Comparison of ENCODE assay signal across 24 mouse cellular contexts in the genomic region with DNA sequence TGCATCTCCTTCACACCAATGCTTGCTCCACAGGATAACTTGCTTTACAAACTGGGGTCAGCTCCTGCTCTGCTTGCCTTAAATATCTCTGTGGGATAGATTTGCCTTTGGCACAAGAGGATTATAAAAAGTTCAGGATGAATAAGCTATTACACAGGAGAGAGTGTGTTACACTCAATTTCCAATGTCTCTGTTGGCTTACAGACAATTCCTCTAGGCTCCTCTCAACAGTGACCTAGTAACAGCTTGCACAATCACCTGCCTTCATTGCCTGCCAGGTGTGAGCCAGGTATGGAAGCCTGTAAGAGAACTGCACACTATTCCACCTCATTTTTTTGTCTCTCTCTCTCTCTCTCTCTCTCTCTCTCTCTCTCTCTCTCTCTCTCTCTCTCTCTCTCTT.
"Had no signal": no experiment of that assay in that cellular context is flagged by ENCODE, and none has a peak within 500 bp of the region (broad histone marks: within the 10 kb centered on the region; RNA-seq: fewer than 3 reads in every experiment).

No protein-coding gene starts in this region.

- H3K4me1 ChIP-seq: heart, embryonic 10.5 days; heart, embryonic 12.5 days; hindbrain, embryonic 10.5 days; hindbrain, embryonic 12.5 days; intestine, embryonic 15.5 days; limb, embryonic 13.5 days; limb, embryonic 15.5 days; liver, embryonic 12.5 days had no signal

- H3K36me3 ChIP-seq: heart, embryonic 10.5 days; heart, embryonic 12.5 days; hindbrain, embryonic 10.5 days; hindbrain, embryonic 12.5 days; intestine, embryonic 15.5 days; limb, embryonic 13.5 days; limb, embryonic 15.5 days; liver, embryonic 12.5 days had no signal

- DNase-seq: gastrocnemius, adult 2 months; gastrocnemius, postnatal 10 days; gastrocnemius, postnatal 25 days; heart, adult 11 months; heart, postnatal 10 days; heart, postnatal 4 days; kidney, adult 18-20 months; kidney, adult 8-10 months; kidney, postnatal 10 days; kidney, postnatal 25 days; kidney, postnatal 4 days; layer of hippocampus, postnatal 36 days; left cerebral cortex, postnatal 4 days had no signal

- H3K27ac ChIP-seq: gastrocnemius, adult 2 months; heart, embryonic 10.5 days; hindbrain, embryonic 10.5 days; hindbrain, embryonic 12.5 days; hindbrain, embryonic 14.5 days; intestine, embryonic 15.5 days; layer of hippocampus, adult 2 months; limb, embryonic 13.5 days; limb, embryonic 15.5 days; liver, embryonic 12.5 days; liver, embryonic 14.5 days had no signal

- H3K27me3 ChIP-seq: heart, embryonic 12.5 days; hindbrain, embryonic 12.5 days; intestine, embryonic 15.5 days; limb, embryonic 13.5 days; limb, embryonic 15.5 days; liver, embryonic 12.5 days had no signal

- H3K9ac ChIP-seq: heart, embryonic 12.5 days; hindbrain, embryonic 12.5 days; hindbrain, embryonic 14.5 days; intestine, embryonic 15.5 days; limb, embryonic 13.5 days; limb, embryonic 15.5 days; liver, embryonic 12.5 days; liver, embryonic 14.5 days had no signal

- H3K4me3 ChIP-seq: gastrocnemius, adult 2 months; heart, embryonic 10.5 days; heart, embryonic 12.5 days; hindbrain, embryonic 10.5 days; hindbrain, embryonic 12.5 days; intestine, embryonic 15.5 days; layer of hippocampus, adult 2 months; limb, embryonic 13.5 days; limb, embryonic 15.5 days; liver, embryonic 12.5 days had no signal
